Mouse (Mus musculus): ENCODE data around the gene Zscan2. TPM values are rescaled to one million over a fixed set of nuclear protein-coding genes. Genes with fewer than 3 reads are reported as not detected.

The Zscan2 gene
- total and polyA plus RNA-seq, 3 experiments: 0.82 to 3.7 (median 1.7) TPM

- in situ Hi-C loops (cut with MboI; ENCODE audit: low pct_ligation_motif_present, low pct_unique_long_range_greater_than_20kb, low sequenced_read_pairs) (loop anchor here (10.0 to 25.0 kb wide), 2 partner anchors 266 to 423 kb away; no protein-coding TSS in a partner anchor), dilution Hi-C loops (cut with MboI; ENCODE audit: extremely low pct_ligation_motif_present, extremely low pct_unique_long_range_greater_than_20kb, low sequenced_read_pairs) (no loop called here)
- peaks cover 0 to 13% of the 10 kb centered on the region in 2 experiments; a peak in 3 of 4 replicates for H3K4me1 ChIP-seq (ENCODE audit: control insufficient read depth in 1 of 2, insufficient read depth in 2 of 2)
- H3K9ac ChIP-seq (ENCODE audit: insufficient read depth, low read depth): no peak overlapping the region
- H3K27me3 ChIP-seq (replicated peaks): no peaks in the 10 kb centered on the region
- H3K79me2 ChIP-seq (replicated peaks; ENCODE audit: control insufficient read depth, extremely low read depth, insufficient read depth, poor library complexity, severe bottlenecking): no peaks in the 10 kb centered on the region
- H3K4me3 ChIP-seq (replicated peaks in 1 of 3; ENCODE audit: low read depth in 2 of 3, low read length in 2 of 3, poor library complexity in 1 of 3): no peak overlapping the region
- no peak for TF ChIP-seq CTCF (conservative IDR thresholded peaks at IDR 0.05 in 1 of 2, IDR thresholded peaks at IDR 0.05 in 1 of 2; ENCODE audit: low read depth in 2 of 2, low read length in 2 of 2)
- no peak for TF ChIP-seq CHD1 (IDR thresholded peaks at IDR 0.05; ENCODE audit: low read depth, low read length)
- no peak for TF ChIP-seq ZC3H11A (IDR thresholded peaks at IDR 0.05; ENCODE audit: low read depth, low read length)
- peak; percentile 40 for DNase-seq (ENCODE audit: extremely low read depth)
- no peaks in the 10 kb centered on the region for H3K9me3 ChIP-seq (replicated peaks; ENCODE audit: low read length)
- H3K27ac ChIP-seq (ENCODE audit: insufficient read depth, low read depth): no peak overlapping the region
- H3K36me3 ChIP-seq (replicated peaks in 1 of 2; ENCODE audit: control insufficient read depth in 1 of 2, insufficient read depth in 1 of 2, low read length in 1 of 2): peaks cover 50 to 61% of the 10 kb centered on the region in 2 experiments
- no peak overlapping the region for H3K4me2 ChIP-seq (ENCODE audit: insufficient read depth, low read depth, poor library complexity, severe bottlenecking)
Measured at GRCm38 (mm10) chr7:80889021-80889511, 28.3 kb downstream of the Zscan2 start.

GRCm38 (mm10) chr7:80889841-80890241 lies 29.1 kb downstream of the Zscan2 start:
- no peaks in the 10 kb centered on the region for H3K9me3 ChIP-seq (replicated peaks; ENCODE audit: low read length)
- dilution Hi-C loops (cut with MboI; ENCODE audit: extremely low pct_ligation_motif_present, extremely low pct_unique_long_range_greater_than_20kb, low sequenced_read_pairs): no loop called here
- H3K4me2 ChIP-seq (ENCODE audit: insufficient read depth, low read depth, poor library complexity, severe bottlenecking): no peak overlapping the region
- peaks cover 53 to 68% of the 10 kb centered on the region in 2 experiments for H3K36me3 ChIP-seq (replicated peaks in 1 of 2; ENCODE audit: control insufficient read depth in 1 of 2, insufficient read depth in 1 of 2, low read length in 1 of 2)
- H3K4me1 ChIP-seq (ENCODE audit: control insufficient read depth in 1 of 2, insufficient read depth in 2 of 2): peaks cover 0 to 13% of the 10 kb centered on the region in 2 experiments; a peak in 3 of 4 replicates
- no peak overlapping the region for H3K9ac ChIP-seq (ENCODE audit: insufficient read depth, low read depth)
- H3K27me3 ChIP-seq (replicated peaks): no peaks in the 10 kb centered on the region
- H3K27ac ChIP-seq (ENCODE audit: insufficient read depth, low read depth): 0 out of 2 replicates have a peak overlapping the region, but pooled peaks have one; percentile 15
- TF ChIP-seq ELF1 (IDR thresholded peaks at IDR 0.05; ENCODE audit: low read depth, low read length): 0 out of 2 replicates have a peak, but pooled peaks have one; percentile 10
- no peak for TF ChIP-seq EP300 (IDR thresholded peaks at IDR 0.05; ENCODE audit: low read length)
- TF ChIP-seq CHD2 (IDR thresholded peaks at IDR 0.05; ENCODE audit: low read length): no peak
- no peak for TF ChIP-seq ZKSCAN1 (IDR thresholded peaks at IDR 0.05; ENCODE audit: borderline replicate concordance, low read depth, low read length)
- in situ Hi-C loops (cut with MboI; ENCODE audit: low pct_ligation_motif_present, low pct_unique_long_range_greater_than_20kb, low sequenced_read_pairs): loop anchor here (10.0 to 25.0 kb wide), 2 partner anchors 265 to 422 kb away; no protein-coding TSS in a partner anchor
- no peaks in the 10 kb centered on the region for H3K79me2 ChIP-seq (replicated peaks; ENCODE audit: control insufficient read depth, extremely low read depth, insufficient read depth, poor library complexity, severe bottlenecking)
- no peak overlapping the region for H3K4me3 ChIP-seq (replicated peaks in 1 of 3; ENCODE audit: low read depth in 2 of 3, low read length in 2 of 3, poor library complexity in 1 of 3)
- no peak for DNase-seq (ENCODE audit: extremely low read depth)

GRCm38 (mm10) chr7:80893086-80893752 lies 32.5 kb downstream of the Zscan2 start:
- Histone ChIP-seq H3K27me3 (replicated peaks) (no peaks in the 10 kb centered on the region), H3K27ac (ENCODE audit: insufficient read depth, low read depth) (no peak overlapping the region), H3K4me2 (ENCODE audit: insufficient read depth, low read depth, poor library complexity, severe bottlenecking) (no peak overlapping the region), H3K4me1 (ENCODE audit: control insufficient read depth in 1 of 2, insufficient read depth in 2 of 2) (peaks cover 0 to 28% of the 10 kb centered on the region in 2 experiments; a peak in 3 of 4 replicates), H3K36me3 (replicated peaks in 1 of 2; ENCODE audit: control insufficient read depth in 1 of 2, insufficient read depth in 1 of 2, low read length in 1 of 2) (peaks cover 79 to 93% of the 10 kb centered on the region in 2 experiments), H3K4me3 (replicated peaks in 1 of 3; ENCODE audit: low read depth in 2 of 3, low read length in 2 of 3, poor library complexity in 1 of 3) (no peak overlapping the region), H3K9ac (ENCODE audit: insufficient read depth, low read depth) (no peak overlapping the region), H3K79me2 (replicated peaks; ENCODE audit: control insufficient read depth, extremely low read depth, insufficient read depth, poor library complexity, severe bottlenecking) (no peaks in the 10 kb centered on the region), H3K9me3 (replicated peaks; ENCODE audit: low read length) (no peaks in the 10 kb centered on the region)
- in situ Hi-C loops (cut with MboI; ENCODE audit: low pct_ligation_motif_present, low pct_unique_long_range_greater_than_20kb, low sequenced_read_pairs): loop anchor here (25.0 kb wide), 1 partner anchor 419 kb away; no protein-coding TSS in a partner anchor
- DNase-seq (ENCODE audit: extremely low read depth): no peak
- no peak for TF ChIP-seq SIN3A (IDR thresholded peaks at IDR 0.05; ENCODE audit: low read length)
- no peak for TF ChIP-seq RCOR1 (conservative IDR thresholded peaks at IDR 0.05; ENCODE audit: low read depth, low read length)
- no peak for TF ChIP-seq IRF4 (IDR thresholded peaks at IDR 0.05; ENCODE audit: low read depth, low read length)
- no peak for TF ChIP-seq CTCF (conservative IDR thresholded peaks at IDR 0.05 in 1 of 2, IDR thresholded peaks at IDR 0.05 in 1 of 2; ENCODE audit: low read depth in 2 of 2, low read length in 2 of 2)
- TF ChIP-seq SMC3 (IDR thresholded peaks at IDR 0.05; ENCODE audit: low read depth, low read length): no peak
- no peak for TF ChIP-seq JUN (IDR thresholded peaks at IDR 0.05; ENCODE audit: insufficient read depth, low read depth, low read length)
- no peak for TF ChIP-seq ELF1 (IDR thresholded peaks at IDR 0.05; ENCODE audit: low read depth, low read length)
- no peak for TF ChIP-seq USF2 (conservative IDR thresholded peaks at IDR 0.05; ENCODE audit: low read depth, low read length)
- TF ChIP-seq MYC (IDR thresholded peaks at IDR 0.05; ENCODE audit: low read depth, low read length): no peak
- no peak for TF ChIP-seq ZNF384 (IDR thresholded peaks at IDR 0.05; ENCODE audit: low read depth, low read length)
- TF ChIP-seq HCFC1 (IDR thresholded peaks at IDR 0.05; ENCODE audit: low read depth, low read length): no peak
- TF ChIP-seq ZC3H11A (IDR thresholded peaks at IDR 0.05; ENCODE audit: low read depth, low read length): no peak
- TF ChIP-seq MXI1 (IDR thresholded peaks at IDR 0.05; ENCODE audit: low read depth, low read length): no peak
- dilution Hi-C loops (cut with MboI; ENCODE audit: extremely low pct_ligation_motif_present, extremely low pct_unique_long_range_greater_than_20kb, low sequenced_read_pairs): no loop called here

Measured in CH12.LX (cell line).